Mouse (Mus musculus) lung, postnatal 0 days (tissue): ENCODE results near the gene Gm6588. TPM values are rescaled to one million over a fixed set of nuclear protein-coding genes. Genes with fewer than 3 reads are reported as not detected.

Experiments
- ATAC-seq: fragments of 200-750 bp; cut with Nextera tagmentation; 2 replicates; pipeline ENCODE4 v1.8.0; 2017; ENCODE audit warnings: moderate library complexity
- DNase-seq: peaks from one replicate; pipeline ENCODE4 v3.0.0-alpha.2; 2016; ENCODE audit warnings: low spot score
- H3K27ac ChIP-seq: fragments of 300-500 bp; sonication (generic); 2 replicates; pipeline ENCODE4 v1.5.1; 2014; ENCODE audit warnings: antibody characterized with exemption, mild to moderate bottlenecking, low read length, mixed read lengths
- H3K27me3 ChIP-seq: fragments of 300-500 bp; sonication (generic); replicated peaks from 2 replicates; pipeline ENCODE4 v1.6.1; 2014; ENCODE audit warnings: low read length, mixed read lengths; ENCODE audit not compliant: insufficient read depth
- H3K36me3 ChIP-seq: fragments of 300-500 bp; sonication (generic); 2 replicates; pipeline ENCODE4 v1.6.1; 2014; ENCODE audit warnings: low read length, mixed read lengths; ENCODE audit not compliant: insufficient read depth
- H3K4me1 ChIP-seq: fragments of 300-500 bp; sonication (generic); 2 replicates; pipeline ENCODE4 v1.6.1; 2014; ENCODE audit warnings: antibody characterized with exemption, low read depth, low read length, mixed read lengths; ENCODE audit not compliant: insufficient read depth
- H3K4me2 ChIP-seq: fragments of 300-500 bp; sonication (generic); replicated peaks from 2 replicates; pipeline ENCODE4 v1.6.1; 2014; ENCODE audit warnings: low read depth, mild to moderate bottlenecking, low read length, moderate library complexity, mixed read lengths
- H3K4me3 ChIP-seq: fragments of 300-500 bp; sonication (generic); 2 replicates; pipeline ENCODE4 v1.5.1; 2014; ENCODE audit warnings: low read depth, low read length
- H3K9ac ChIP-seq: fragments of 300-500 bp; sonication (generic); replicated peaks from 2 replicates; pipeline ENCODE4 v1.6.1; 2014; ENCODE audit warnings: low read depth, mild to moderate bottlenecking
- H3K9me3 ChIP-seq: fragments of 300-500 bp; sonication (generic); 2 replicates; pipeline ENCODE4 v1.6.1; 2016; ENCODE audit warnings: low read length, mixed read lengths
- CTCF ChIP-seq: IDR thresholded peaks from 2 replicates; pipeline ENCODE4 v1.5.1; 2016; ENCODE audit warnings: antibody characterized with exemption, mild to moderate bottlenecking
- EP300 ChIP-seq: IDR thresholded peaks from 2 replicates; pipeline ENCODE4 v1.6.1; 2016; ENCODE audit warnings: antibody characterized with exemption, mild to moderate bottlenecking, control low read depth
- WGBS: fragments of 180-500 bp; shearing (Covaris S2); extraction: QIAGEN DNeasy Blood & Tissue Kit; methylation state at CpG from one replicate; pipeline ENCODE4 v1.1.7; 2014; 5-methylcytosine and 5-hydroxymethylcytosine counted together
- polyA plus RNA-seq: library from polyadenylated mRNA; unstranded; fragments of >200 nt; fragmentation: Nextera tagmentation; extraction: Ambion mirVana; gene quantifications from 2 replicates; pipeline ENCODE4 v1.2.1, GENCODE M21; 2015

Gm6588 gene
- polyA plus RNA-seq, 1 experiment from 2014 or later, result not detected

GRCm38 (mm10) chr5:112493492-112493891, 44.3 kb downstream of the Gm6588 start:
- ATAC-seq (peak; percentile 41; the same call in 1 of the 2 replicates), DNase-seq (peak; percentile 28)
- H3K27ac ChIP-seq, result no peak overlapping the region

GRCm38 (mm10) chr5:112496753-112497369, 47.6 kb downstream of the Gm6588 start:
- Histone ChIP-seq H3K27me3 (no peaks in the 10 kb centered on the region), H3K4me3 (no peak overlapping the region), H3K9ac (no peak overlapping the region), H3K9me3 (no peaks in the 10 kb centered on the region), H3K4me2 (no peak overlapping the region), H3K4me1 (no peaks in the 10 kb centered on the region), H3K36me3 (no peaks in the 10 kb centered on the region), H3K27ac (no peak overlapping the region)
- ATAC-seq (no peak), DNase-seq (no peak)
- 62% methylated on average over 7 of the region's 7 CpGs for WGBS
- TF ChIP-seq EP300 (no peak), CTCF (no peak)

More at GRCm38 (mm10) chr5:112493492-112493891, 44.3 kb downstream of the Gm6588 start:
- no peak overlapping the region for H3K9ac ChIP-seq
- H3K9me3 ChIP-seq, result no peaks in the 10 kb centered on the region
- H3K4me2 ChIP-seq, result no peak overlapping the region
- 38% methylated on average over 11 of the region's 11 CpGs for WGBS
- H3K36me3 ChIP-seq, result no peaks in the 10 kb centered on the region
- H3K4me1 ChIP-seq, result no peaks in the 10 kb centered on the region
- TF ChIP-seq CTCF (no peak), EP300 (no peak)
- H3K27me3 ChIP-seq, result no peaks in the 10 kb centered on the region
- H3K4me3 ChIP-seq, result no peak overlapping the region

- Histone ChIP-seq H3K27ac (no peak overlapping the region), H3K9me3 (no peaks in the 10 kb centered on the region), H3K27me3 (no peaks in the 10 kb centered on the region), H3K4me1 (no peaks in the 10 kb centered on the region), H3K9ac (no peak overlapping the region), H3K4me2 (no peak overlapping the region), H3K36me3 (no peaks in the 10 kb centered on the region), H3K4me3 (no peak overlapping the region)
- DNase-seq (no peak), ATAC-seq (no peak)
- WGBS, result 47% methylated on average over 13 of the region's 13 CpGs
- TF ChIP-seq CTCF (no peak), EP300 (no peak)
Measured at GRCm38 (mm10) chr5:112498921-112499917, 50.0 kb downstream of the Gm6588 start.

- Histone ChIP-seq H3K36me3 (no peaks in the 10 kb centered on the region), H3K4me1 (no peaks in the 10 kb centered on the region), H3K4me3 (no peak overlapping the region), H3K27me3 (no peaks in the 10 kb centered on the region), H3K4me2 (no peak overlapping the region), H3K27ac (no peak overlapping the region), H3K9ac (no peak overlapping the region), H3K9me3 (no peaks in the 10 kb centered on the region)
- no peak for DNase-seq
- no peak for ATAC-seq
- no peak for TF ChIP-seq EP300
- TF ChIP-seq CTCF, result no peak
- 59% methylated on average over 8 of the region's 8 CpGs for WGBS
Measured at GRCm38 (mm10) chr5:112499918-112500682, 50.9 kb downstream of the Gm6588 start.

Other genes with a start within 250 kb of the Gm6588 start
- gene Cryba4, start 196.9 kb upstream of the Gm6588 start, polyA plus RNA-seq, result 0.87 and 1.5 TPM in 2 replicates
- gene Crybb1, start 193.6 kb upstream of the Gm6588 start, polyA plus RNA-seq, result 1.4 and 1.7 TPM in 2 replicates
- gene Tpst2, start 172.7 kb upstream of the Gm6588 start, polyA plus RNA-seq, result 96.8 and 106 TPM in 2 replicates
- gene Tfip11, start 123.1 kb upstream of the Gm6588 start, polyA plus RNA-seq, result 16.0 and 16.7 TPM in 2 replicates
- 21.3 and 21.9 TPM in 2 replicates for gene Srrd, start 106.4 kb upstream of the Gm6588 start, polyA plus RNA-seq
- gene Hps4, start 106.3 kb upstream of the Gm6588 start, polyA plus RNA-seq, result 19.7 and 22.1 TPM in 2 replicates
- gene Gm6583, start 93.4 kb upstream of the Gm6588 start, polyA plus RNA-seq, result 0.25 and 0.31 TPM in 2 replicates
- gene Asphd2, start 54.6 kb upstream of the Gm6588 start, polyA plus RNA-seq, result 1.9 and 2.0 TPM in 2 replicates
- 0.11 and 0.13 TPM in 2 replicates for gene Sez6l, start 127.8 kb downstream of the Gm6588 start, polyA plus RNA-seq